Mouse (Mus musculus) left cerebral cortex, adult 6 months (tissue): ENCODE results near the gene Scamp5. TPM values are rescaled to one million over a fixed set of nuclear protein-coding genes. Genes with fewer than 3 reads are reported as not detected.

Source experiments
- long read RNA-seq, 2 experiments: library from polyadenylated mRNA; unstranded; transcript quantifications; one replicate each; pipeline ENCODE4 v2.0.0; 2019 to 2020
- polyA plus RNA-seq: library from polyadenylated mRNA; unstranded; fragments of <200 nt; fragmentation: Nextera tagmentation; gene quantifications from 2 replicates; pipeline ENCODE4 v1.2.3, GENCODE M21; 2021

Gene Scamp5
- polyA plus RNA-seq, result 177 and 316 TPM in 2 replicates
- long read RNA-seq, experiment 1, transcript Scamp5-201 (7 exons, 3,225 nt), result major isoform, 358 of 946 reads
- long read RNA-seq, experiment 1, transcript Scamp5-205 (4 exons, 790 nt), result minor isoform, 11 of 946 reads
- long read RNA-seq, experiment 1, transcript Scamp5-203 (7 exons, 1,025 nt), result minor isoform, 179 of 946 reads
- long read RNA-seq, experiment 1, partial matches to known transcripts, result 22 of 946 reads
- long read RNA-seq, experiment 1, other reads (novel, unspliced or antisense), result 376 of 946 reads
- long read RNA-seq, experiment 2, transcript Scamp5-203 (7 exons, 1,025 nt), result minor isoform, 12 of 103 reads
- long read RNA-seq, experiment 2, transcript Scamp5-201 (7 exons, 3,225 nt), result major isoform, 15 of 103 reads
- long read RNA-seq, experiment 2, partial matches to known transcripts, result 2 of 103 reads
- long read RNA-seq, experiment 2, other reads (novel, unspliced or antisense), result 74 of 103 reads

GRCm38 (mm10) chr9:57467896-57468549 lies at the start of gene Scamp5:
Gene Scamp5, minus strand, starts transcription at chr9:57468060.

GRCm38 (mm10) chr9:57503622-57504380 lies 35.9 kb upstream of the Scamp5 start, which contains the start of gene Rpp25:
Gene Rpp25, plus strand, starts transcription at chr9:57504026.

GRCm38 (mm10) chr9:57439522-57440295 lies 28.2 kb downstream of the Scamp5 start, which contains the start of gene Ppcdc:
Gene Ppcdc, minus strand, starts transcription at chr9:57440124.

Other genes starting within 250 kb of the Scamp5 start
- gene Trcg1, start 231.5 kb downstream of the Scamp5 start, polyA plus RNA-seq, result not detected in 2 replicates
- 3.9 and 4.3 TPM in 2 replicates for gene 1700017B05Rik, start 205.4 kb downstream of the Scamp5 start, polyA plus RNA-seq
- 15.0 and 15.5 TPM in 2 replicates for gene Ppcdc, start 27.9 kb downstream of the Scamp5 start, polyA plus RNA-seq
- gene Rpp25, start 36.0 kb upstream of the Scamp5 start, polyA plus RNA-seq, result 28.6 and 31.5 TPM in 2 replicates
- gene Cox5a, start 53.2 kb upstream of the Scamp5 start, polyA plus RNA-seq, result 1,376 and 1,378 TPM in 2 replicates
- 10.2 and 15.6 TPM in 2 replicates for gene Fam219b, start 69.5 kb upstream of the Scamp5 start, polyA plus RNA-seq
- gene Mpi, start 84.7 kb upstream of the Scamp5 start, polyA plus RNA-seq, result 43.9 and 57.3 TPM in 2 replicates
- 27.6 and 31.6 TPM in 2 replicates for gene Scamp2, start 92.9 kb upstream of the Scamp5 start, polyA plus RNA-seq
- gene Ulk3, start 121.4 kb upstream of the Scamp5 start, polyA plus RNA-seq, result 9.0 and 10.7 TPM in 2 replicates
- gene Cplx3, start 138.2 kb upstream of the Scamp5 start, polyA plus RNA-seq, result 14.1 and 17.1 TPM in 2 replicates
- gene Lman1l, start 152.7 kb upstream of the Scamp5 start, polyA plus RNA-seq, result not detected in 2 replicates
- 4.2 and 6.2 TPM in 2 replicates for gene Csk, start 185.6 kb upstream of the Scamp5 start, polyA plus RNA-seq
- gene Cyp1a2, start 215.6 kb upstream of the Scamp5 start, polyA plus RNA-seq, result not detected in 2 replicates
- gene Cyp1a1, start 219.9 kb upstream of the Scamp5 start, polyA plus RNA-seq, result 0.08 and 0.15 TPM in 2 replicates
- gene Edc3, start 240.5 kb upstream of the Scamp5 start, polyA plus RNA-seq, result 9.0 and 10.6 TPM in 2 replicates